Mouse (Mus musculus) common myeloid progenitor, adult 5-6 weeks (primary cell): ENCODE measurements at regions not wholly inside any gene's neighbourhood (a gene's known extent, or its start where the extent isn't known, plus 50 kb on each side); places are given as distances from the start of the nearest gene placed in this dataset.

Source experiments
- ATAC-seq: replicated peaks from 2 replicates; pipeline ENCODE4 v1.8.0; 2016; ENCODE audit warnings: low read depth, mild to moderate bottlenecking, moderate TSS enrichment, inconsistent platforms; ENCODE audit not compliant: poor library complexity, severe bottlenecking

DNA sequence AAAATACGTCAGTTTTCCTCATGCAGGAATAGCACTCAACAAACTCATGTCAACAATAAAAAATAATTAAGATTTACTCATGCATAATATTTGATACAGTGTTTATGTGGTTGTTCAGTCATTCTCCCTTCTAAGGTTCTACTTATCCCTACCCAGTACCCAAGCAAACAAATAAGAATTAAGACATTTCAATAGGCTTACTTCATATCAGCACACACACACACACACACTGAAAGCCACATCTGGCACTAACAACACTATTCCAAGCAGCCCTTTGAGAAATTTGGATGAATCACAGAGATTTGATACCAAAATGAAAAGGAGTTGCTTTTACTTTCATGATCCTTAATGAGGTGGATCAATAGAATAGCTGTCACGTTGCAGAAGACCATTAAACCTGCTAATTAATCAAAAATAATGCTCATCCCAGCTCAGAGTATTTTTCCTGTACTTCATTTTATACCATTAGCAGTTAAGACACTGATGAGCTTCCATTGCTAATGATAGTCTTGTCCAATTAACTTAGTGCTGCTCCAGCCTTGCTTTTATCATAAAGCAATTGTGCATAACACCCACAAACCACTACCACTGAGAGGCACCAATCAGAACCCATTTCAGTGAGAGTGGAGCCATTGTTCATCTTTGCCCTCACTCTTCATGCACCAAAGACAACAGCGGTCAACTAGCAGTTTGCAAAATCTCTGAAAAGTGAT lies 188.3 kb downstream of the Arl4a start:
- ATAC-seq = no peak

- ATAC-seq = no peak
Measured at GRCm38 (mm10) chr12:39840615-39841014, 197.2 kb downstream of the Arl4a start.

DNA sequence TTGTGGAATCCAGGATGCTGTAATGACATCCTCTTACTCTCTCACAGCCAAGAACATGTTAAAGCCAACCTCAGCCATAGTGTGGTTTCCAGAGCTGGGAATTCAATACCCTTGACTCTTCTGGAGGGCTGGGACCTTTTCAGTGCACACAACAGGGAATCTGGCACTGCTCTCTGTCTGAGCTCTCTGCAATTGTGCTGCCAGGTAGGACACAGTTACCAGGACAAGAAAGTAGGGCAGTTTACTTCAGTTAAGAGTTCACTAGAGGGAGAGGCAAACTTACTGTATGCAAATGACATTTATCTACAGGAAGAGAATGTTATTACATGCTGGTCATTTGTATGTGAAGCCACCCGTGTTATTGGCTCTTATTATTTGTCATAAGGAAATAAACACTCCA lies 197.6 kb downstream of the Arl4a start:
- no peak for ATAC-seq

DNA sequence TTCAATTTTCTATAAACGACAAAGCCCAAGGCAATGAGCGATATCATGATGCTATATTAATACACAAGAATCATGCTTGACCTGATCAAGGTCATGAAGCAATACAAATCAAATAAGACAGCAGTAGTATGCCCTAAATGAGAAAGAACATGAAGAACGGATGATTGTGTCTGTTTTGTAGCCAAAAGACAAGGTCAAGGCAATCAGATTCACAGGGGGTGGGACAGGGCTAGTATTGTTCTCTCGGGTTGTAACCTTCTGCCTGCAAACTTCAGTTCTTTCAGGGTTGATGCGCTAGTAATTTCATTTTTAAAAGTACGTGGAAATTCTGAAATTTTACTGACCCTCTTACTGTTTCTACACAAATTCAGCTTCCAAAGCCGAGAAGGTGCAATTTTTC lies 206.7 kb downstream of the Arl4a start:
- no peak for ATAC-seq

DNA sequence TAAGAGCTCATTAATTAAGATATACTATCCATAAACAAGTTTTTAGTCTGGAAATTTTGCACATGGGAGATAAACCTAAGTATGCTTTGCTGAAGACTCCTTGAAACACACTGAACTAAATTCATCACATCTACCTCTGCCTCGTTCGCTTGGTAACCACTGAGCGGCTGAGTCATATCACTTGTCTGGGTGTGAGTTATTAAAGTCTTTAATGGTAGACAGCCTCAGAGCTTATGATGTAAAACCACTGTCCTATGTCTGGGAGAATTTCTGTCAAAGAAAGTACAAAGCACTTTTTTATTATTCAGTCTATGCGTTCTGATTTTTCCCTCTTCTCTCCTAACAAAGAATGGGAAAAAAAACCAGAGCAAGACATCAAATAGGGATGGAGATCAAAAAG lies 207.3 kb downstream of the Arl4a start:
- ATAC-seq = no peak

DNA sequence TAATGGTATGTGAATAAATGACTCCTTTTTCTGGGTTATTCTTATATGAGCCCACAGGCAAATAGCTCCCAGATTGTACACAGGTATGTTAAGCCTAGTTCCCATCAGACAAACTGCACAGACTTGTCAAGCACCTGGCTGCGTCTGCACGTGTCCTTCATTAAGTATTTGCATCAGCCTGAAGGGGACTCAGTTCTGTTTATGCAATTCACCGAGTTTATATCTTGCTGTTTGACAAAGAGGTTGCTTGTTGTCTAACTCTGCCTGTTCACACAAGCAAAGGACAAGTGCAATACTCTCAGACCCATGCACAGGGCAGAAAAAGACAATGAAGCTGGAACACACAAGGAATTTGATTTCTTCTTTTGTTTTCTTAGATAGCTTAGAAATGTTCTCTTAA lies 215.2 kb downstream of the Arl4a start:
- ATAC-seq = no peak

DNA sequence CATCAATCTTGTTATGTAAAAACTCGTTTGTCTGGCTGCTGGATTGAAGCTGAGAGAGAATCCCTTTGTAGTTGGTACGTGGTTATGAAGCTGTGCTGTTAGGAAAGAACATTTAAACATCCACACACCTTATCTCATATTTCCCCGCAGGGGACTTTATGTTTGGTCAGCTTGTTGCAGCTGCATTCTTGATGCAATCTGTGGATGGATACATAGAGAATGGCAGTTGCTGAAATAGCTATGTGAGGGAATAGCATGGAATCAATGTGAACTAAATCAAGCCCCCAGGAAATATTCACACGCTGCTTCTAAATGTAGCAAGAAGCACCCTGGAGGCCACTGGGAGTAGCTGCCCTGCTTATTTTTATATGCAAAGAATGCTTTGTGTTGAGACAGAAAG lies 236.3 kb downstream of the Arl4a start:
- ATAC-seq = no peak

GRCm38 (mm10) chr12:39797843-39798242 lies 240.0 kb downstream of the Arl4a start:
- no peak for ATAC-seq

DNA sequence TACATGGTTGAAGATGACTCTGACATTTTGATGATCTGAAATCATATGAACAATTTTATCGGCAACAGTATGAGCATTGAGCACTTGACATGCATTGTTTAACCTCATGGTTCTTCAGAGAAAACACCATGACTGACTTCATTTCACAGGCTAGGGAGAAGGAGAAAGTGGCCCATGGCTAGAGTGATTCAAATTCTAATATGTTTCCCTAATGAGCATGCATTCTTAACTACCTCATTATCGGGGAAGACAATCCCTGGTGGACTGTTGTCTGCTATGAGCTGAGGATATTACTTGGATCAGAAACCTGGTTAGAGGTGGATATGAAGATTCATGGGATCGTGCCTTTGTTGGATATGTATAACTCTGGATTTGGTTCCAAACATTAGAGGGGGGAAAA lies 240.9 kb downstream of the Arl4a start:
- ATAC-seq = no peak

DNA sequence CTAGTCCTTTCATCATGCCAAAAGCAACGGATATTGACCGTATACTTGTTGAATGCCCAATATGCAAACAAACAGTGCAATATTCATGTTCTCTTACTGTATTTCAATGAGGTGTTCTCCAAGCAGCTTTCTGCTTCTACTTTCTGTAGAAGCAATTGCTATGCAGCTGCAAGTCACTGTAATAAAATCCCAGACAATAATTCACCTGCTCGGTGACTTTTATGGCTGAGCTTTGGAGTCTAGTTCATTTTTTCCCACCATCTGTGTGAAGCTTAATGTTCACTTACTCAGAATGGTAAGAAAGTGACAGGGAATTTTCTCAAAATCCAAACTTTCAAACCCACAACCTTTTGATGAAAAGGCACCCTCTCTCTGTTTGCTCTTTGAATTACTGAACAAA lies 252.8 kb downstream of the Arl4a start:
- ATAC-seq = no peak

DNA sequence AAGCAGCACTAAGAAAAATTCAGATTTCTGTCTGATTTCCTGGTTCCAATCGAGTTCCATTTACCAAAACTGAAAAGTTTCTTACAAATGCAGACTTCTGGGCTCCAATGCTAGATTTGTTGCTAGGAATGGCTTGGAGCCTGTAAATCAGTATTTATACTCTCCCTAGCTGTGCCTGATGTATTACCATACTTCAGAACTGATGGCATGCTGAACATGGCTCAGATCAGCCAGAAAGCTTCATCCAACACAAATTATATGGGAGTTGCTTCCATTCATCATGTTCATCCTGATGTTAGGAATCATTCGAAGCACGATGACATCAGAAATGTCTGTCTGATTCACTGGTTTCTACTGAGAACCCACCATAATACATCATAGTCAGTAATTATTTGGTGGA lies 253.3 kb downstream of the Arl4a start:
- ATAC-seq = no peak

GRCm38 (mm10) chr12:39776173-39776572 lies 261.7 kb downstream of the Arl4a start:
- no peak for ATAC-seq

- no peak for ATAC-seq
Measured at GRCm38 (mm10) chr12:39766988-39767387, 270.8 kb downstream of the Arl4a start.

DNA sequence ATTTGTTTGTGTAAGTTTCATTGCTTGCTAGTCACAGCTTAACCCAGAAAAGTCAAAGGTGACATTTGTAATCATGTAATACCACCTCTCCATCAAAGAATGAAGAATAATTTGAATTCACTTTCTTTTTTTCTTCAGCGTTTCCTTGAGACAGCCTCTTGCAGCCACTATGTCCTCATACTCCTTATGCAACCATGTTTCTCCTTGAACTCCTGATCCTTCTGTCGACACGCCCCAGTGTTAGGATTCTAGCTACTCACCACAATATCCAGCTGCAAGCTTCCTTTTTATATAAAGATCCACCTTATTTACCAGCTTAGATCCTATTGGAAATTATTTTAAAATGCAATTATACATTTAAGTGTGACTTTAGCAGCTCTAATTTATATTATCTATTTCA lies 274.3 kb downstream of the Arl4a start:
- no peak for ATAC-seq

GRCm38 (mm10) chr12:39761946-39762345 lies 275.9 kb downstream of the Arl4a start:
- ATAC-seq = no peak

GRCm38 (mm10) chr12:39761326-39761725 lies 276.5 kb downstream of the Arl4a start:
- no peak for ATAC-seq

GRCm38 (mm10) chr12:39757975-39758374 lies 279.9 kb downstream of the Arl4a start:
- ATAC-seq = no peak

DNA sequence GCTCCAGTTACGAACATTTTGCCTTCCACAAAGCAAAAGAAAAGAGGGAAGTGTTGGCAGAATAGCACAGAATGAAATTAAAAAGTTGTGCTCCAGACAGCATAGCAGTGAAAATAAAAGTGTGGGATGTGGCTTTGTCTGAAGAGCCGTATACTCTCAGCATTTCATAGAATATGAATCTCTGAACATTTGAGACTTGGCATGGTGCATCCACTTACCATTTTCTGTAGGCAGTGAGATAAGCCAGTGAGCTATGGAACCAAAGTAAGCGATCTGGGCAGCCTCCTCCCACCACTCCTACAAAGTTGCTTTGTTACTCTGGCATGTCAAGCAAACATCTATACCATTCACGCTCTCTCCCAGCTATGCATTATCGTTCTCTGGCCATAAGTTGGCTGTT lies 286.0 kb downstream of the Arl4a start:
- ATAC-seq = no peak

DNA sequence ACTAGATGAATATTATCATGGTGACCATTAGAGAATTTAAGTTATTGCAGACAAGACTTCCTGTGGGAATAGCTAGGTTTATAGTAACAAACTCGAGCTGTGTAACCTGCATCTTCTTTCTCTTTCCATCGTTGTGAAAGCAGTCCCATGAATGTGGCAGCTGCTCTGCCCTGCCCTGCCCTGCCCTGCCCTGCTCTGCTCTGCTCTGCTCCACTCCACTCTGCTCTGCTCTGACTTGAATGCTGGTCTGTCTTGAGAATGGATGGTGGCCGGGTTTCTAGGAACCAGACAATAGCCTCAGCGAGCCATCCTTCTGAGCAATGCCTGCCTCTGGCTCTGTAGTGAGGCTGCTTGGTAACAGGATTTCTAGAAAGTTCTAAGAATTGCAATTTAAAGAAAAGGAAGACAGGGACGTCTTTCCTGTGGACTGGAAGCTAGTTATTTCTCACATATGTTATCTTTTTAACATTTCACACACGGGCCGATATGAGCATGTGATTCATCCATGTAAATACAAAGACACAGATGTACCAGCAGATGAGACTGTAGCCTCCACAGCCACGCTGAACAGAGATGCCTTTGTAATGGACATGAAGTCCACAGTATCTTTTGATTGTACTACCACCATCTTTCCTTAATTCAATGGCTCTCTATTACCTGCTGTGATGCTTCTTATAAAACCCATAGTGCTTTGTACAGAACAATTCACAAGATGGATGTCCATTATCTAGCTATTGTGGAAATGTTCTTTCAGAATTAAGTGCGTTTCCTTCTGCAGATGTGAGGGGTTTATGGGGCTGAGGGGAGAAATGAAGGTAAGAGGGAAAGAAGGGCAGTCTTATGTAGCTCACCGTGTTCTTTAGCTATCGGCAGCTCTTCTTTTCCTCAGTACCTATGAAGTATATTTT lies 295.4 kb downstream of the Arl4a start:
- no peak for ATAC-seq

- no peak for ATAC-seq
Measured at GRCm38 (mm10) chr12:39741051-39741847, 296.6 kb downstream of the Arl4a start.

DNA sequence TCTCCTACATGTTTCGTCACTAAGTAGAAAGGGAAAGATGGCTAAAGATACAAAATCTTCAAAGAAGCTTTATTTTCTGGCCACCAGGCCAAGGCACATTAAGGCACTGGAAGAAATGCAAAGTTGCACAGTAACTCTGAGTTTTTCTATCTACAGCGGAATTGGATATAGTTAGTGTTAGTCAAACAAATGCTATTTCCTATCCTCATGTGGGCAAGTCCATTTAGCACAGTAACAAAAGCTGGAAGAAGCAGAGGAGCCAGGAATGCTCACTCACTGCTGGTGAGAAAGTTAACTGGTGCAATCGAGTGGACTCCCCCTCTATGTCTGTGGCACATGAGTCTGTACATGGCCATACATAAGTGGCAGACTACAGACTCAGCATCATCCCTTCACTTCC lies 300.9 kb downstream of the Arl4a start:
- ATAC-seq = no peak
